Mouse (Mus musculus): Measurements from ENCODE around the gene Hs2st1.

The Hs2st1 gene

GRCm38 (mm10) chr3:144586731-144587130, 16.8 kb upstream of the Hs2st1 start:
- no peak for DNase-seq (ENCODE audit: low spot score in 2 of 2)

- DNase-seq (ENCODE audit: low spot score in 2 of 2): no peak
Measured at GRCm38 (mm10) chr3:144584789-144585553, 15.0 kb upstream of the Hs2st1 start.

- no peak for DNase-seq (ENCODE audit: low spot score in 2 of 2)
Measured at GRCm38 (mm10) chr3:144583789-144584188, 13.8 kb upstream of the Hs2st1 start.

GRCm38 (mm10) chr3:144582306-144582705, 12.3 kb upstream of the Hs2st1 start:
- DNase-seq (ENCODE audit: low spot score in 2 of 2): no peak

- no peak for DNase-seq (ENCODE audit: low spot score in 2 of 2)
Measured at GRCm38 (mm10) chr3:144581842-144582241, 11.9 kb upstream of the Hs2st1 start.

- no peak for DNase-seq (ENCODE audit: low spot score in 2 of 2)
Measured at GRCm38 (mm10) chr3:144580281-144580680, 10.3 kb upstream of the Hs2st1 start.

GRCm38 (mm10) chr3:144579796-144580195, 9.8 kb upstream of the Hs2st1 start:
- DNase-seq (ENCODE audit: low spot score in 2 of 2): no peak

GRCm38 (mm10) chr3:144578921-144579320, 8.9 kb upstream of the Hs2st1 start:
- no peak for DNase-seq (ENCODE audit: low spot score in 2 of 2)

GRCm38 (mm10) chr3:144577366-144578340, 7.7 kb upstream of the Hs2st1 start:
- DNase-seq (ENCODE audit: low spot score in 2 of 2): no peak

GRCm38 (mm10) chr3:144574256-144574655, 4.3 kb upstream of the Hs2st1 start:
- DNase-seq (ENCODE audit: low spot score in 2 of 2): no peak

GRCm38 (mm10) chr3:144570816-144571487, 971 bp upstream of the Hs2st1 start:
- no peak for DNase-seq (ENCODE audit: low spot score in 2 of 2)

GRCm38 (mm10) chr3:144569401-144569971, 495 bp downstream of the Hs2st1 start:
- peak in 1 of 2 experiments; percentile 24 for DNase-seq (ENCODE audit: low spot score in 2 of 2)

GRCm38 (mm10) chr3:144568861-144569361, 1.1 kb downstream of the Hs2st1 start:
- no peak for DNase-seq (ENCODE audit: low spot score in 2 of 2)

GRCm38 (mm10) chr3:144565212-144565611, 4.8 kb downstream of the Hs2st1 start:
- no peak for DNase-seq (ENCODE audit: low spot score in 2 of 2)

- DNase-seq (ENCODE audit: low spot score in 2 of 2): no peak
Measured at GRCm38 (mm10) chr3:144563916-144564315, 6.1 kb downstream of the Hs2st1 start.

- DNase-seq (ENCODE audit: low spot score in 2 of 2): no peak
Measured at GRCm38 (mm10) chr3:144561511-144562250, 8.3 kb downstream of the Hs2st1 start.

- DNase-seq (ENCODE audit: low spot score in 2 of 2): no peak
Measured at GRCm38 (mm10) chr3:144558274-144558673, 11.7 kb downstream of the Hs2st1 start.

- DNase-seq (ENCODE audit: low spot score in 2 of 2): no peak
Measured at GRCm38 (mm10) chr3:144556625-144557324, 13.2 kb downstream of the Hs2st1 start.

GRCm38 (mm10) chr3:144555144-144555543, 14.8 kb downstream of the Hs2st1 start:
- DNase-seq (ENCODE audit: low spot score in 2 of 2): no peak

- DNase-seq (ENCODE audit: low spot score in 2 of 2): no peak
Measured at GRCm38 (mm10) chr3:144554503-144554902, 15.5 kb downstream of the Hs2st1 start.
